Mouse (Mus musculus) stomach, embryonic 15.5 days (tissue): ENCODE data around the gene Rhbdf2. TPM values are rescaled to one million over a fixed set of nuclear protein-coding genes. Genes with fewer than 3 reads are reported as not detected.
A peak's percentile ranks its signal among the peaks of the same experiment; 100 is the strongest.

Source experiments
- ATAC-seq: fragments of 200-750 bp; cut with Nextera tagmentation; 2 replicates; pipeline ENCODE4 v1.8.0; 2017; ENCODE audit warnings: low read depth, moderate number of reproducible peaks, moderate TSS enrichment; ENCODE audit not compliant: insufficient read depth, low FRiP score
- H3K27ac ChIP-seq: fragments of 300-500 bp; sonication (generic); 2 replicates; pipeline ENCODE4 v1.5.1; 2015; ENCODE audit warnings: mild to moderate bottlenecking, inconsistent platforms
- H3K27me3 ChIP-seq: fragments of 300-500 bp; sonication (generic); replicated peaks from 2 replicates; pipeline ENCODE4 v1.6.1; 2015; ENCODE audit warnings: inconsistent platforms
- H3K36me3 ChIP-seq: fragments of 300-500 bp; sonication (generic); 2 replicates; pipeline ENCODE4 v1.6.1; 2015; ENCODE audit warnings: inconsistent platforms
- H3K4me1 ChIP-seq: fragments of 300-500 bp; sonication (generic); 2 replicates; pipeline ENCODE4 v1.6.1; 2015; ENCODE audit warnings: inconsistent platforms
- H3K4me2 ChIP-seq: fragments of 300-500 bp; sonication (generic); 2 replicates; pipeline ENCODE4 v1.6.1; 2015; ENCODE audit warnings: mild to moderate bottlenecking, inconsistent platforms
- H3K4me3 ChIP-seq: fragments of 300-500 bp; sonication (generic); replicated peaks from 2 replicates; pipeline ENCODE4 v1.5.1; 2015; ENCODE audit warnings: inconsistent platforms
- H3K9ac ChIP-seq: fragments of 300-500 bp; sonication (generic); 2 replicates; pipeline ENCODE4 v1.6.1; 2015; ENCODE audit warnings: inconsistent platforms
- H3K9me3 ChIP-seq: fragments of 300-500 bp; sonication (generic); 2 replicates; pipeline ENCODE4 v1.6.1; 2016; ENCODE audit warnings: inconsistent platforms
- WGBS: fragments of 180-500 bp; shearing (Covaris S2); methylation state at CpG from one replicate; pipeline ENCODE4 v1.1.7; 2015; 5-methylcytosine and 5-hydroxymethylcytosine counted together
- polyA plus RNA-seq: library from polyadenylated mRNA; unstranded; fragments of >200 nt; fragmentation: Nextera tagmentation; extraction: Ambion mirVana; gene quantifications from 2 replicates; pipeline ENCODE4 v1.2.1, GENCODE M21; 2015

Gene Rhbdf2
- polyA plus RNA-seq, 1 experiment from 2014 or later = 7.5 TPM

GRCm38 (mm10) chr11:116549273-116550038 is 77.4 kb downstream of the Rhbdf2 start:
- WGBS = 82% methylated on average over 11 of the region's 11 CpGs
- Histone ChIP-seq H3K27me3 (no peaks in the 10 kb centered on the region), H3K4me3 (no peak overlapping the region), H3K9ac (no peak overlapping the region), H3K36me3 (peaks cover 21% of the 10 kb centered on the region), H3K27ac (0 out of 2 replicates have a peak overlapping the region, but pooled peaks have one; percentile 12), H3K4me1 (peaks cover 12% of the 10 kb centered on the region), H3K4me2 (no peak overlapping the region), H3K9me3 (no peaks in the 10 kb centered on the region)
- ATAC-seq = peak; percentile 77; the same call in 1 of the 2 replicates

DNA sequence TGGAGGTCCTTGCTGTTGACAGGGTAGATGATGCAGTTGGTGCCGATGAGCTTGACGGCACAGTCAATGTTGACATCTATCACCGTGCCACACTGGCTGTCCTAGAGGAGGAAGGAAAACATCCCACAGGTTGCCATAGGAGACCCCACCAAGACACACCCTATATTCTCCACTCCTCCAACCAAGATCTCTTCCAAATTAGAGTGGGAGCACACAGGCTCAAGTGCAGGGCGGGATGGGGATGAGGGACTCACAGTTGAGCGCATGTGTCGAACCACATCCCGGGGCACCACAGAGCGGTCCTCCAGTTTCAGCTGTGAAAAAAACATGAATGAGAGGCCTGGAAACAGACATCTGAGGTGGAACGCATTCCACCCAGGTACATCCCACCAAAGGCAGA is 78.0 kb downstream of the Rhbdf2 start:
- Histone ChIP-seq H3K4me2 (no peak overlapping the region), H3K9me3 (no peaks in the 10 kb centered on the region), H3K27ac (no peak overlapping the region), H3K36me3 (peaks cover 28% of the 10 kb centered on the region), H3K4me3 (no peak overlapping the region), H3K4me1 (peaks cover 12% of the 10 kb centered on the region), H3K27me3 (no peaks in the 10 kb centered on the region), H3K9ac (no peak overlapping the region)
- no peak for ATAC-seq
- WGBS = 94% methylated on average over 9 of the region's 9 CpGs

Other genes with a start within 250 kb of the Rhbdf2 start
- gene Rnf157, start 214.0 kb downstream of the Rhbdf2 start, polyA plus RNA-seq = 13.5 and 14.5 TPM in 2 replicates
- gene Ubald2, start 192.9 kb downstream of the Rhbdf2 start, polyA plus RNA-seq = 37.7 and 37.9 TPM in 2 replicates
- 0.46 and 0.50 TPM in 2 replicates for gene Qrich2, start 160.8 kb downstream of the Rhbdf2 start, polyA plus RNA-seq
- 196 and 218 TPM in 2 replicates for gene Prpsap1, start 132.8 kb downstream of the Rhbdf2 start, polyA plus RNA-seq
- gene Sphk1, start 96.1 kb downstream of the Rhbdf2 start, polyA plus RNA-seq = 15.3 and 20.7 TPM in 2 replicates
- 12.5 and 14.0 TPM in 2 replicates for gene Ube2o, start 45.6 kb downstream of the Rhbdf2 start, polyA plus RNA-seq
- gene Aanat, start 40.6 kb downstream of the Rhbdf2 start, polyA plus RNA-seq = 0.09 TPM in 1 of 2 replicates, not detected in the other
- gene Prcd, start 26.5 kb upstream of the Rhbdf2 start, polyA plus RNA-seq = 1.2 and 1.3 TPM in 2 replicates
- 16.7 and 17.7 TPM in 2 replicates for gene Cygb, start 27.3 kb upstream of the Rhbdf2 start, polyA plus RNA-seq
- not detected in 2 replicates for gene St6galnac1, start 148.5 kb upstream of the Rhbdf2 start, polyA plus RNA-seq
- gene Mxra7, start 201.0 kb upstream of the Rhbdf2 start, polyA plus RNA-seq = 23.0 and 25.7 TPM in 2 replicates
- gene Mettl23, start 216.3 kb upstream of the Rhbdf2 start, polyA plus RNA-seq = 57.9 and 61.3 TPM in 2 replicates
- gene Jmjd6, start 216.4 kb upstream of the Rhbdf2 start, polyA plus RNA-seq = 71.1 and 76.3 TPM in 2 replicates
- gene Mfsd11, start 225.4 kb upstream of the Rhbdf2 start, polyA plus RNA-seq = 33.3 and 33.7 TPM in 2 replicates
- 728 and 781 TPM in 2 replicates for gene Srsf2, start 226.1 kb upstream of the Rhbdf2 start, polyA plus RNA-seq